8 mouse cellular contexts compared by ENCODE assay signal in genomic region chr8:84592015-84592662, GRCm38 (mm10).
DNase-seq lines count a peak whose midpoint lies in the region; ATAC-seq lines count a peak whose summit lies in the region.

No protein-coding gene starts in this region.

- no peaks in the 10 kb centered on the region for H3K27me3 ChIP-seq in forebrain, embryonic 15.5 days

- H3K9ac ChIP-seq in forebrain, embryonic 15.5 days (replicated peaks), result no peak overlapping the region

- intact Hi-C loops in heart, postnatal 25 days (cut with DNase I), result loop anchor here (2.0 to 5.0 kb wide), 2 partner anchors 45 to 221 kb away; no protein-coding TSS in a partner anchor

- ATAC-seq in forebrain, embryonic 15.5 days (replicated peaks), result peak; percentile 14; the same call in 1 of the 2 replicates
- ATAC-seq in megakaryocyte progenitor cell, adult 5-6 weeks (replicated peaks; ENCODE audit: poor library complexity), result peak; percentile 53

- no peak overlapping the region for H3K27ac ChIP-seq in forebrain, embryonic 15.5 days (replicated peaks)

- no peak overlapping the region for H3K4me3 ChIP-seq in forebrain, embryonic 15.5 days

- 22% methylated on average over 15 of the region's 15 CpGs for WGBS in forebrain, embryonic 15.5 days

- H3K4me2 ChIP-seq in forebrain, embryonic 15.5 days (replicated peaks), result no peak overlapping the region

- no peaks in the 10 kb centered on the region for H3K9me3 ChIP-seq in forebrain, embryonic 15.5 days

- no peaks in the 10 kb centered on the region for H3K4me1 ChIP-seq in forebrain, embryonic 15.5 days

- H3K36me3 ChIP-seq in forebrain, embryonic 15.5 days, result no peaks in the 10 kb centered on the region

- peak; percentile 95 for DNase-seq in heart, adult 11 months
- DNase-seq in heart, postnatal 25 days (ENCODE audit: low spot score), result no peak
- DNase-seq in cerebellum, adult 11-12 months, result peak; percentile 75
- peak; percentile 90 for DNase-seq in heart, postnatal 4 days
- DNase-seq in left cerebral cortex, adult 11 months (ENCODE audit: low spot score), result peak; percentile 47
- peak; percentile 45 to 75 for DNase-seq in spleen, adult 18-20 months
